Mouse (Mus musculus) stomach, embryonic 16.5 days (tissue): ENCODE data around the gene Ssrp1. TPM values are rescaled to one million over a fixed set of nuclear protein-coding genes. Genes with fewer than 3 reads are reported as not detected.
A peak's percentile ranks its signal among the peaks of the same experiment; 100 is the strongest.

Source experiments
- ATAC-seq: fragments of 200-750 bp; cut with Nextera tagmentation; 2 replicates; pipeline ENCODE4 v1.8.0; 2017; ENCODE audit warnings: moderate number of reproducible peaks, moderate TSS enrichment; ENCODE audit not compliant: insufficient read depth, low FRiP score
- H3K27ac ChIP-seq: fragments of 300-500 bp; sonication (generic); 2 replicates; pipeline ENCODE4 v1.5.1; 2014; ENCODE audit warnings: low read length
- H3K27me3 ChIP-seq: fragments of 300-500 bp; sonication (generic); 2 replicates; pipeline ENCODE4 v1.6.1; 2014; ENCODE audit warnings: low read length, control low read depth, mixed read lengths; ENCODE audit not compliant: control insufficient read depth, insufficient read depth
- H3K36me3 ChIP-seq: fragments of 300-500 bp; sonication (generic); 2 replicates; pipeline ENCODE4 v1.6.1; 2014; ENCODE audit warnings: low read length; ENCODE audit not compliant: control insufficient read depth, insufficient read depth
- H3K4me1 ChIP-seq: fragments of 300-500 bp; sonication (generic); 2 replicates; pipeline ENCODE4 v1.6.1; 2014; ENCODE audit warnings: low read length, control low read depth, mixed read lengths; ENCODE audit not compliant: control insufficient read depth, insufficient read depth
- H3K4me2 ChIP-seq: fragments of 300-500 bp; sonication (generic); 2 replicates; pipeline ENCODE4 v1.6.1; 2014; ENCODE audit warnings: low read depth, low read length, mixed read lengths
- H3K4me3 ChIP-seq: fragments of 300-500 bp; sonication (generic); replicated peaks from 2 replicates; pipeline ENCODE4 v1.5.1; 2014; ENCODE audit warnings: mild to moderate bottlenecking, low read length
- H3K9ac ChIP-seq: fragments of 300-500 bp; sonication (generic); 2 replicates; pipeline ENCODE4 v1.6.1; 2014; ENCODE audit warnings: low read length
- H3K9me3 ChIP-seq: fragments of 300-500 bp; sonication (generic); replicated peaks from 2 replicates; pipeline ENCODE4 v1.6.1; 2016; ENCODE audit warnings: low read length, control low read depth; ENCODE audit not compliant: control insufficient read depth
- WGBS: fragments of 180-500 bp; shearing (Covaris S2); extraction: QIAGEN DNeasy Blood & Tissue Kit; methylation state at CpG from one replicate; pipeline ENCODE4 v1.1.7; 2014; 5-methylcytosine and 5-hydroxymethylcytosine counted together
- polyA plus RNA-seq: library from polyadenylated mRNA; unstranded; fragments of >200 nt; fragmentation: Nextera tagmentation; extraction: Ambion mirVana; gene quantifications from 2 replicates; pipeline ENCODE4 v1.2.1, GENCODE M21; 2015

The Ssrp1 gene
- polyA plus RNA-seq, 1 experiment from 2014 or later, result 211 TPM

GRCm38 (mm10) chr2:85091325-85091724 is 54.3 kb downstream of the Ssrp1 start:
- H3K4me3 ChIP-seq, result no peak overlapping the region
- H3K36me3 ChIP-seq, result no peaks in the 10 kb centered on the region
- H3K4me2 ChIP-seq, result no peak overlapping the region
- no peak overlapping the region for H3K27ac ChIP-seq
- 96% methylated on average over 4 of the region's 4 CpGs for whole genome bisulfite sequencing
- H3K4me1 ChIP-seq, result peaks cover 7% of the 10 kb centered on the region; the same call in 1 of the 2 replicates
- no peaks in the 10 kb centered on the region for H3K9me3 ChIP-seq
- no peaks in the 10 kb centered on the region for H3K27me3 ChIP-seq
- no peak overlapping the region for H3K9ac ChIP-seq
- no peak for ATAC-seq

GRCm38 (mm10) chr2:85093376-85093775 is 56.3 kb downstream of the Ssrp1 start:
- WGBS, result 53% methylated on average over 1 of the region's 1 CpGs
- Histone ChIP-seq H3K27me3 (no peaks in the 10 kb centered on the region), H3K4me2 (no peak overlapping the region), H3K36me3 (no peaks in the 10 kb centered on the region), H3K9ac (no peak overlapping the region), H3K4me3 (no peak overlapping the region), H3K27ac (no peak overlapping the region; the same call in 1 of the 2 replicates), H3K9me3 (no peaks in the 10 kb centered on the region), H3K4me1 (peaks cover 7% of the 10 kb centered on the region; the same call in 1 of the 2 replicates)
- peak; percentile 65; the same call in 1 of the 2 replicates for ATAC-seq

- no peak for ATAC-seq
- Histone ChIP-seq H3K4me1 (0 out of 2 replicates have a peak, but pooled peaks cover 6% of the 10 kb centered on the region), H3K9ac (no peak overlapping the region), H3K27ac (no peak overlapping the region), H3K27me3 (no peaks in the 10 kb centered on the region), H3K9me3 (peaks cover 3% of the 10 kb centered on the region; the same call in 1 of the 2 replicates), H3K4me3 (no peak overlapping the region), H3K4me2 (no peak overlapping the region), H3K36me3 (no peaks in the 10 kb centered on the region)
- 39% methylated on average over 5 of the region's 5 CpGs for WGBS
These were observed 58.9 kb downstream of the Ssrp1 start for GRCm38 (mm10) chr2:85095906-85096305.

Other genes starting within 250 kb of the Ssrp1 start
- 67.7 and 68.9 TPM in 2 replicates for gene Ube2l6, start 238.4 kb upstream of the Ssrp1 start, polyA plus RNA-seq
- 0.42 and 1.7 TPM in 2 replicates for gene Smtnl1, start 214.6 kb upstream of the Ssrp1 start, polyA plus RNA-seq
- 36.7 and 45.6 TPM in 2 replicates for gene Timm10, start 210.2 kb upstream of the Ssrp1 start, polyA plus RNA-seq
- gene Slc43a1, start 198.4 kb upstream of the Ssrp1 start, polyA plus RNA-seq, result 20.8 TPM in 2 replicates
- gene Rtn4rl2, start 150.5 kb upstream of the Ssrp1 start, polyA plus RNA-seq, result 0.37 TPM in 1 of 2 replicates, not detected in the other
- 37.3 and 41.9 TPM in 2 replicates for gene Slc43a3, start 100.7 kb upstream of the Ssrp1 start, polyA plus RNA-seq
- 2.2 and 2.4 TPM in 2 replicates for gene Prg2, start 56.8 kb upstream of the Ssrp1 start, polyA plus RNA-seq
- gene Prg3, start 49.0 kb upstream of the Ssrp1 start, polyA plus RNA-seq, result 0.28 TPM in 1 of 2 replicates, not detected in the other
- gene P2rx3, start 228 bp downstream of the Ssrp1 start, polyA plus RNA-seq, result 1.6 and 1.8 TPM in 2 replicates
- 66.9 and 81.6 TPM in 2 replicates for gene Tnks1bp1, start 10.8 kb downstream of the Ssrp1 start, polyA plus RNA-seq
- gene Aplnr, start 99.0 kb downstream of the Ssrp1 start, polyA plus RNA-seq, result 75.8 and 81.7 TPM in 2 replicates
- gene Lrrc55, start 160.0 kb downstream of the Ssrp1 start, polyA plus RNA-seq, result 3.0 and 4.2 TPM in 2 replicates